Mouse (Mus musculus) neutrophil, adult 5-6 weeks (primary cell): ENCODE measurements around the gene Ppm1h. TPM values are rescaled to one million over a fixed set of nuclear protein-coding genes. Genes with fewer than 3 reads are reported as not detected.

Source experiments
- ATAC-seq: fragments of 151-379, 151-347 bp; 2 replicates; pipeline ENCODE4 v1.8.0; 2017; ENCODE audit warnings: mild to moderate bottlenecking, moderate TSS enrichment; ENCODE audit not compliant: insufficient number of reproducible peaks, poor library complexity, low FRiP score, severe bottlenecking; ENCODE audit errors: extremely low read depth
- total RNA-seq: library from RNA; stranded (forward); fragments of 200-1000 nt; gene quantifications from 2 replicates; pipeline ENCODE4 v1.2.3, GENCODE M21; 2017

The Ppm1h gene
- total RNA-seq, 1 experiment from 2014 or later: 28.0 TPM

GRCm38 (mm10) chr10:122979356-122979755 lies 300.8 kb downstream of the Ppm1h start:
- ATAC-seq: no peak

- ATAC-seq: no peak
Observed at GRCm38 (mm10) chr10:122980123-122980522, 301.6 kb downstream of the Ppm1h start.

GRCm38 (mm10) chr10:122982909-122983578 lies 304.5 kb downstream of the Ppm1h start:
- ATAC-seq: no peak

- ATAC-seq: no peak
Observed at GRCm38 (mm10) chr10:122983579-122984530, 305.3 kb downstream of the Ppm1h start.

GRCm38 (mm10) chr10:122984531-122985251 lies 306.1 kb downstream of the Ppm1h start:
- no peak for ATAC-seq

- peak; percentile 20; the same call in 1 of the 2 replicates for ATAC-seq
Observed at GRCm38 (mm10) chr10:122985252-122985514, 306.6 kb downstream of the Ppm1h start.

- peak; percentile 51 for ATAC-seq
Observed at GRCm38 (mm10) chr10:122985515-122986319, 307.2 kb downstream of the Ppm1h start.

- ATAC-seq: no peak
Observed at GRCm38 (mm10) chr10:122986320-122987225, 308.0 kb downstream of the Ppm1h start.

GRCm38 (mm10) chr10:122987671-122988128 lies 309.1 kb downstream of the Ppm1h start:
- peak; percentile 69 for ATAC-seq

- no peak for ATAC-seq
Observed at GRCm38 (mm10) chr10:122988372-122988771, 309.8 kb downstream of the Ppm1h start.

- no peak for ATAC-seq
Observed at GRCm38 (mm10) chr10:122989916-122990315, 311.4 kb downstream of the Ppm1h start.

GRCm38 (mm10) chr10:122990606-122991005 lies 312.0 kb downstream of the Ppm1h start:
- ATAC-seq: no peak

GRCm38 (mm10) chr10:122991053-122991452 lies 312.5 kb downstream of the Ppm1h start:
- no peak for ATAC-seq

- no peak for ATAC-seq
Observed at GRCm38 (mm10) chr10:122991648-122992047, 313.1 kb downstream of the Ppm1h start.

- ATAC-seq: no peak
Observed at GRCm38 (mm10) chr10:122994402-122995107, 316.0 kb downstream of the Ppm1h start.
